Mouse (Mus musculus) E14TG2a.4 (cell line): ENCODE data around the gene Rbm33.

Experiments
- H3K27me3 ChIP-seq: 2 replicates; pipeline ENCODE4 v1.6.1; 2014; ENCODE audit warnings: low read length, control low read depth; ENCODE audit not compliant: insufficient read depth
- H3K36me3 ChIP-seq: 2 replicates; pipeline ENCODE4 v1.6.1; 2014; ENCODE audit warnings: low read length, control low read depth; ENCODE audit not compliant: insufficient read depth
- H3K4me1 ChIP-seq: replicated peaks from 2 replicates; pipeline ENCODE4 v1.6.1; 2014; ENCODE audit warnings: low read depth, low read length, control low read depth
- H3K4me3 ChIP-seq: replicated peaks from 2 replicates; pipeline ENCODE4 v1.5.1; 2014; ENCODE audit warnings: mild to moderate bottlenecking, low read length
- H3K9me3 ChIP-seq: 2 replicates; pipeline ENCODE4 v1.6.1; 2014; ENCODE audit warnings: low read length, control low read depth
- CTCF ChIP-seq: conservative IDR thresholded peaks from 2 replicates; pipeline ENCODE4 v1.5.1; 2014; ENCODE audit warnings: low read length
- NANOG ChIP-seq: IDR thresholded peaks from 2 replicates; pipeline ENCODE4 v1.6.1; 2014; ENCODE audit warnings: borderline replicate concordance, low read length, mixed read lengths
- POU5F1 ChIP-seq: IDR thresholded peaks from 2 replicates; pipeline ENCODE4 v1.6.1; 2014; ENCODE audit warnings: low read length, borderline replicate concordance

Gene Rbm33

GRCm38 (mm10) chr5:28462741-28463590, 146.0 kb downstream of the Rbm33 start:
- Histone ChIP-seq H3K9me3 (no peaks in the 10 kb centered on the region), H3K4me1 (peaks cover 65% of the 10 kb centered on the region), H3K27me3 (peaks cover 100% of the 10 kb centered on the region), H3K4me3 (peak overlapping the region; percentile 80), H3K36me3 (no peaks in the 10 kb centered on the region)
- TF ChIP-seq POU5F1 (no peak), CTCF (no peak), NANOG (no peak)

GRCm38 (mm10) chr5:28463656-28464055, 146.7 kb downstream of the Rbm33 start:
- Histone ChIP-seq H3K4me1 (peaks cover 65% of the 10 kb centered on the region), H3K4me3 (peak overlapping the region; percentile 80), H3K9me3 (no peaks in the 10 kb centered on the region), H3K27me3 (peaks cover 100% of the 10 kb centered on the region), H3K36me3 (no peaks in the 10 kb centered on the region)
- TF ChIP-seq POU5F1 = no peak
- TF ChIP-seq CTCF = no peak
- TF ChIP-seq NANOG = no peak

DNA sequence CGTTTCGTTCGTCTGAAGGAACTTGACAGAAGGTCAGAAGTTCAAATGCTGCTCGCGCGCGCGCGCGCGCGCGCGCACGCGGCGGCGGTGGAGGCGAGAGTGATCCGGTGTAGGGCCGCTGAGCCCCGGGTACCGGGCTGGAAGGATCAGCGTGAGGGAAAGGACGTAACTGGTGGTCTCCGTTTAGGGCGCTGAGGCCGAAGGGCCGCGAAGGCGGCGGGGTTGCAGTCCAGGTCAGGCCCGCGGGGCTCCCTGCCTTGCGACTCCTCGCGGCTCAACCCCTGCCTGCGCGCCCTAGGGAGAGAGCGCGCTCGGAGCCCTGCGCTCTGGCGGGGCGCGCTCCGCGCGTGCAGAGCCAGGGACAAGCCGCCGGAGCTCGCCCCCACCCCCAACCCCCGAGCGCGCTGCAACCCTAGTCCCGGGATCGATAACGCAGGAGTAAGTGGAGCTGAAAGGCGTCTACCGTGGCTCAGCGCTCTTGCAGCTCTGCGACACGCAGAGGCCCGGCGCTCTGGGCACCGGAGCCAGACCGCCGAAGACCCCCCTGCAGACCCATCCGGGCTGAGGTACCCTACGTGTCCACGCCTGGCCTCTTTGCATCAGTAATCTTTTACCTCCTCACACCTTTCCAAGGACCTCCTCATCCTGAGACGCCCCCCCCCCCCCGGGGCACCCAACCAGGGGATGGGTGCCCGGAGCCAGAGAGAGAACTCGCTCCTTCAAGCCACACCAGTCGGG, 147.6 kb downstream of the Rbm33 start:
- Histone ChIP-seq H3K9me3 (no peaks in the 10 kb centered on the region), H3K36me3 (no peaks in the 10 kb centered on the region), H3K4me1 (peaks cover 63% of the 10 kb centered on the region), H3K4me3 (peak overlapping the region; percentile 80), H3K27me3 (peaks cover 100% of the 10 kb centered on the region)
- TF ChIP-seq NANOG (no peak), POU5F1 (no peak), CTCF (no peak)

GRCm38 (mm10) chr5:28465099-28465406, 148.1 kb downstream of the Rbm33 start:
- peaks cover 98% of the 10 kb centered on the region for H3K27me3 ChIP-seq
- no peaks in the 10 kb centered on the region for H3K36me3 ChIP-seq
- TF ChIP-seq CTCF (no peak), NANOG (no peak), POU5F1 (no peak)
- H3K9me3 ChIP-seq = no peaks in the 10 kb centered on the region
- H3K4me1 ChIP-seq = peaks cover 59% of the 10 kb centered on the region
- H3K4me3 ChIP-seq = peak overlapping the region; percentile 80

GRCm38 (mm10) chr5:28465526-28465925, 148.6 kb downstream of the Rbm33 start:
- Histone ChIP-seq H3K4me1 (peaks cover 55% of the 10 kb centered on the region), H3K4me3 (peak overlapping the region; percentile 80), H3K27me3 (peaks cover 97% of the 10 kb centered on the region), H3K36me3 (no peaks in the 10 kb centered on the region), H3K9me3 (no peaks in the 10 kb centered on the region)
- no peak for TF ChIP-seq POU5F1
- no peak for TF ChIP-seq CTCF
- no peak for TF ChIP-seq NANOG

DNA sequence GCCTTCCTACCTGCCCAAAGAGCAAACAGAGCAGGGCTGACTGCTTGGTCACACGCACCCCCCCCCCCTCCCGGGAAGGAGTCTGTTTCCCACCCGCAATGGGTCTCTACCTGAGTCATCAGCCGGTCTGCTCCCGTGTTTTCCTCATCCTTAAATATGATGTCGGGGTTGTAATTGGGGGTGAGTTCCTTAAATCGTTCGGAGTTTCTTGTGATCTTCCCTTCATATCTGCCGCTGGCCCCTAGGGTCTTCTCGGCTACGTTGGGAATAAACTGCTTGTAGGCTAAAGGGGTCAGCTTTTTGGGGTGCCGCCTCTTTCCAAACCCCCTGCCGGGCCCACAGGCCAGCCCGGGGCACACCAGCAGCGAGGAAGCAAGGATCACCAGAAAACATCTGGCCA, 149.4 kb downstream of the Rbm33 start:
- Histone ChIP-seq H3K4me1 (peaks cover 48% of the 10 kb centered on the region), H3K27me3 (peaks cover 97% of the 10 kb centered on the region), H3K36me3 (no peaks in the 10 kb centered on the region), H3K4me3 (peak overlapping the region; percentile 67), H3K9me3 (no peaks in the 10 kb centered on the region)
- TF ChIP-seq CTCF (no peak), POU5F1 (no peak), NANOG (no peak)

GRCm38 (mm10) chr5:28466760-28467306, 149.9 kb downstream of the Rbm33 start, which contains the start of gene Shh:
Shh (minus strand) TSS chr5:28467256.
- Histone ChIP-seq H3K4me1 (peaks cover 46% of the 10 kb centered on the region), H3K9me3 (no peaks in the 10 kb centered on the region), H3K36me3 (no peaks in the 10 kb centered on the region), H3K4me3 (peak within 1 kb of the TSS; percentile 67), H3K27me3 (peaks cover 97% of the 10 kb centered on the region)
- TF ChIP-seq NANOG (no peak), POU5F1 (no peak), CTCF (no peak)
